Mouse (Mus musculus): Measurements from ENCODE around the gene Cbx8. TPM values are rescaled to one million over a fixed set of nuclear protein-coding genes. Genes with fewer than 3 reads are reported as not detected.

Gene Cbx8
- 1 to 10 TPM; 2.3 to 4.7 TPM for total RNA-seq (2021)
- long read RNA-seq, experiment 1, transcript Cbx8-201 (5 exons, 3,580 nt) = major isoform, 7 of 7 reads
- long read RNA-seq, experiment 1, partial matches to known transcripts = 0 of 7 reads
- long read RNA-seq, experiment 1, other reads (novel, unspliced or antisense) = 0 of 7 reads
- long read RNA-seq, experiment 2, partial matches to known transcripts = 0 of 3 reads
- long read RNA-seq, experiment 2, other reads (novel, unspliced or antisense) = 0 of 3 reads

GRCm38 (mm10) chr11:119040600-119041324 is at the start of gene Cbx8:
Gene Cbx8 (minus strand): TSS chr11:119040969.
- peak; percentile 99 for DNase-seq

GRCm38 (mm10) chr11:119090076-119090960 is 49.5 kb upstream of the Cbx8 start:
- peak; percentile 29 for DNase-seq

- DNase-seq = no peak
These were observed 48.7 kb upstream of the Cbx8 start for GRCm38 (mm10) chr11:119089235-119090075.

- peak; percentile 35 for DNase-seq
These were observed 47.8 kb upstream of the Cbx8 start for GRCm38 (mm10) chr11:119088391-119089234.

- peak; percentile 32 for DNase-seq
These were observed 46.7 kb upstream of the Cbx8 start for GRCm38 (mm10) chr11:119087301-119088082.

- DNase-seq = peak; percentile 90
These were observed 45.6 kb upstream of the Cbx8 start, which contains the start of gene Cbx4 for GRCm38 (mm10) chr11:119086144-119086971. Gene Cbx4 (minus strand): TSS chr11:119086221.

- DNase-seq = peak; percentile 63
These were observed 44.7 kb upstream of the Cbx8 start for GRCm38 (mm10) chr11:119085279-119086062.

- DNase-seq = peak; percentile 51
These were observed 43.9 kb upstream of the Cbx8 start for GRCm38 (mm10) chr11:119084446-119085278.

GRCm38 (mm10) chr11:119083724-119084445 is 43.1 kb upstream of the Cbx8 start:
- DNase-seq = peak; percentile 34

- DNase-seq = no peak
These were observed 42.1 kb upstream of the Cbx8 start for GRCm38 (mm10) chr11:119082638-119083599.

- DNase-seq = no peak
These were observed 41.3 kb upstream of the Cbx8 start for GRCm38 (mm10) chr11:119081839-119082637.

GRCm38 (mm10) chr11:119081148-119081838 is 40.5 kb upstream of the Cbx8 start:
- DNase-seq = no peak

- no peak for DNase-seq
These were observed 39.8 kb upstream of the Cbx8 start for GRCm38 (mm10) chr11:119080461-119081147.

Measured in gastrocnemius, postnatal 10 days (tissue).